Mouse (Mus musculus) small intestine, adult 2 months (tissue): Measurements from ENCODE around the gene Emd. TPM values are rescaled to one million over a fixed set of nuclear protein-coding genes. Genes with fewer than 3 reads are reported as not detected.
"Not testable (repeated sequence)": the region's sequence is repeated elsewhere in the genome, so short reads cannot be mapped to it uniquely, and the experiment has no call there.

ENCODE experiments used
- H3K27ac ChIP-seq: fragments of 200-500 bp; 2 replicates; pipeline ENCODE4 v1.5.1; 2012; ENCODE audit warnings: low read depth, low read length, control low read depth, inconsistent platforms; ENCODE audit not compliant: insufficient read depth
- H3K27me3 ChIP-seq: fragments of 200-500 bp; 2 replicates; pipeline ENCODE4 v1.6.1; 2012; ENCODE audit warnings: mild to moderate bottlenecking, moderate library complexity, low read length, inconsistent platforms; ENCODE audit not compliant: control insufficient read depth, insufficient read depth
- H3K36me3 ChIP-seq: fragments of 200-500 bp; 2 replicates; pipeline ENCODE4 v1.6.1; 2012; ENCODE audit warnings: mild to moderate bottlenecking, low read length, control low read depth, inconsistent platforms; ENCODE audit not compliant: control insufficient read depth, insufficient read depth
- H3K4me1 ChIP-seq: fragments of 200-500 bp; 2 replicates; pipeline ENCODE4 v1.6.1; 2012; ENCODE audit warnings: low read length, inconsistent platforms, mixed read lengths; ENCODE audit not compliant: control insufficient read depth, insufficient read depth, insufficient read length
- H3K4me3 ChIP-seq: fragments of 200-500 bp; 2 replicates; pipeline ENCODE4 v1.5.1; 2012; ENCODE audit warnings: low read depth, mild to moderate bottlenecking, control low read depth, inconsistent platforms, low read length, moderate library complexity
- CTCF ChIP-seq: fragments of 200-500 bp; IDR thresholded peaks from 2 replicates; pipeline ENCODE4 v1.5.1; 2012; ENCODE audit warnings: low read depth, mild to moderate bottlenecking, control low read depth, inconsistent platforms, low read length, moderate library complexity, mixed read lengths; ENCODE audit not compliant: insufficient replicate concordance, insufficient read length; ENCODE audit errors: extremely low read depth
- POLR2A ChIP-seq: fragments of 200-500 bp; IDR thresholded peaks from 2 replicates; pipeline ENCODE4 v1.6.1; 2012; ENCODE audit warnings: low read depth, mild to moderate bottlenecking, control low read depth, inconsistent platforms, low read length, moderate library complexity
- WGBS: fragments of 180-500 bp; shearing (Covaris S2); methylation state at CpG from one replicate; pipeline ENCODE4 v1.1.7; 2018; 5-methylcytosine and 5-hydroxymethylcytosine counted together
- polyA plus RNA-seq: library from polyadenylated mRNA; depleted of rRNA; stranded (reverse); fragments of >200 nt; gene quantifications from 2 replicates; pipeline ENCODE4 v1.2.3, GENCODE M21; 2012; rRNA removed

Gene Emd
- polyA plus RNA-seq = 25.5 and 37.3 TPM in 2 replicates

DNA sequence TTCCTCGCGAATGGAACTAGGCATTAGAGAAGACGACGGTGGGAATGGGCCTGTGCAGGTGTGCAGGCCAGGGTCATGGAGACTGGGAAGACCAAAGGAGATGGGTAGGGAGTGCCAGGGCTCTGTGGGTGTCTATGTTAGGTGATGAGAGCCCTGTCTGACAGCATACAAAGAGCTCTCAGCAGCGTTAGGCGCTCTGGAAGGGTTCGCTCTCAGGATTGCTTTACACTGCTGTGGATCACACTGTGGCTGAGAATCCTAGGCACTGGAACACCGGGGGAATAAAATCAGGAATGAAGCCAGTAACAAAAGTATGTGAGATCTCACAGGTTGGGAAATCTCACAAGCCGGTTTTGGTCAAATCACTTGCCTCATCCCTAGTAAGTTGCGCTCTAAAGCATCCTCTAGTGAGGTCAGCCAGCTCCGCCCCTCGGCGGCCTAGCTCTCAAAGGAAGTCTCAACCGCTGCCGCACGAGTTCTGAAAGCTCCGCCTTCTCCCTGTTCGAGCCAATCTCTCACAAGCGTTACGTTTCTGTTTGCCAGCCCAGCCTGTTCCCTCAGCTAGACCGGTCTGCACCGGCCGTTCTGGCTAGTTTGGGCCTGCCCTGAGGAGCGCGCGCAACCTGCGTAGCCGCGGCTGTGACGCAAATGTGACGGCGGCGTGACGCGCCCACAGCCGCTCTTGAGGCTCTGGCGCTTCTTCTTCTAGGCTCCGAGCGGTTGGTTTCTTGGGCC, at the start of gene Emd:
TSS of gene Emd (plus strand) at position 535 of the 735 bp plus-strand sequence.
- TF ChIP-seq POLR2A (peak; percentile 38; the same call in 1 of the 2 replicates), CTCF (no peak)
- peak within 1 kb of the TSS; percentile 92 for H3K27ac ChIP-seq
- 28% methylated on average over 39 of the region's 39 CpGs for WGBS
- H3K4me3 ChIP-seq = peak within 1 kb of the TSS; percentile 96
- peaks cover 9% of the 10 kb centered on the region; the same call in 1 of the 2 replicates for H3K36me3 ChIP-seq
- H3K27me3 ChIP-seq = no peaks in the 10 kb centered on the region
- 0 out of 2 replicates have a peak, but pooled peaks cover 3% of the 10 kb centered on the region for H3K4me1 ChIP-seq

DNA sequence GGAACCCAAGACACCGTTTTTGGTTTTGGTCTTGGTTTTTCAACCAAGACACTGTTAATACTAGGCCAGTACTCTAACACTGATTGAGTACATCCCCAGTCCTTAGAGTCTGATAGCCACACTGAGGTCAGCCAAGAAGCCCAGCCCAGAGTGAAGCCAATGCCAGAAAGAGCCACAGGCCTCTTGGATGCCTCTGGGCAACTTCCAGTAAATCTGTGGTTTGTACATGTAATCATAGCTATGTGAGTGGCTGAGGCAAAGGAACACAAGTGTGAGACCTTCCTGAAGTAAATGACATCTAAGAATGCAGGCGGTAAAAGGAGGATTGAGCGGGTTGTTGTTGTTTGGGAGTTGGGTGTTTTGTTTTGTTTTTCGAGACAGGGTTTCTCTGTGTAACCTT, 36.0 kb upstream of the Emd start:
- H3K27ac ChIP-seq = no peak overlapping the region
- H3K36me3 ChIP-seq = peaks cover 2% of the 10 kb centered on the region; the same call in 1 of the 2 replicates
- TF ChIP-seq POLR2A (no peak), CTCF (no peak)
- no peak overlapping the region for H3K4me3 ChIP-seq
- H3K4me1 ChIP-seq = no peaks in the 10 kb centered on the region
- 87% methylated on average over 4 of the region's 4 CpGs for WGBS
- H3K27me3 ChIP-seq = no peaks in the 10 kb centered on the region

- Histone ChIP-seq H3K27ac (no peak overlapping the region), H3K36me3 (peaks cover 6% of the 10 kb centered on the region; the same call in 1 of the 2 replicates), H3K4me1 (no peaks in the 10 kb centered on the region), H3K27me3 (no peaks in the 10 kb centered on the region), H3K4me3 (no peak overlapping the region)
- WGBS = 55% methylated on average over 13 of the region's 13 CpGs
- TF ChIP-seq CTCF (no peak), POLR2A (no peak)
These were observed 35.0 kb upstream of the Emd start for GRCm38 (mm10) chrX:74219449-74219848.

DNA sequence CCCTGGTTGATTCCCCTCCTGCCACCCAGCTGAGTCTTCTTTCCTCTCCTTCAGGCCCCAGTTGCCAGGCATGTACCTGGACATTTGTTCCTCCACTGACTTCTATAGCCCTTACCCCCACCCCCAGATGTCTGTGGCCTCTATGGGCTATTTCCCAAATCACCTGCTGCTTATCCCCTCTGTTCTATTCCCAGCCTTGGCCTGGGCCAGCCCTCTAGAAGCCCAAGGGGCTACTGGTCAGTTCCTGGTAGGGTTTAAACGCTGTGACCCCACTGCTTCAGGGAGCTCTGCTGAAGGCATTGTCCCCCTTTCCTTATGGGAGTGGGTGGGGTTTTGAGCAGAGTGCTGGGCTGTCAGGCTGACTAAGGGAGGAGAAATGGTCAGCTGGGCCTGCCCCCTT, 34.4 kb upstream of the Emd start:
- H3K36me3 ChIP-seq, H3K27ac ChIP-seq, H3K4me3 ChIP-seq, H3K4me1 ChIP-seq, H3K27me3 ChIP-seq: not testable (repeated sequence)
- 63% methylated on average over 1 of the region's 1 CpGs for WGBS

DNA sequence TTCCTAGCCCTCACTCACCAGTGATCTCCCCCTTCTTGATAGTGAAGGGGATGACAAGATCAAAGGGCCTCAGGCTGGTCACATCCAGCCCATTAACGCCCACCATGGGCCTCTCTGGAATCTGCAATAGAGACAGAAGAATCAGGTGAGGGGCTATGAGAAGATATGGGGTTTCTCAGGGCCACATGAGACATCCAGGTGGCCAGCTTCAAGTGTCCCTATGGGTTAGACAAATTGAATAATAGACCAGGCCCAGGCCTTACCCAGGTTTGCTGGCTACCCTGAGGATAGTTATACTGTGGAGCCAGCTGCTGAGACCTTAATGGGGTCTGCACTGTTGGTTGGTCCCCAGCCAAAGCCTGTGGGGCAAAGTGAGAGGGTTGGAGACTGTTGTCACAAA, 24.4 kb upstream of the Emd start:
- Histone ChIP-seq H3K27me3 (no peaks in the 10 kb centered on the region), H3K36me3 (peaks cover 26% of the 10 kb centered on the region), H3K27ac (no peak overlapping the region), H3K4me3 (no peak overlapping the region), H3K4me1 (no peaks in the 10 kb centered on the region)
- WGBS = 53% methylated on average over 1 of the region's 1 CpGs
- TF ChIP-seq POLR2A = no peak
- no peak for TF ChIP-seq CTCF

GRCm38 (mm10) chrX:74233196-74233595, 21.3 kb upstream of the Emd start:
- Histone ChIP-seq H3K36me3 (peaks cover 25% of the 10 kb centered on the region), H3K4me1 (no peaks in the 10 kb centered on the region)
- WGBS = 84% methylated on average over 5 of the region's 5 CpGs

DNA sequence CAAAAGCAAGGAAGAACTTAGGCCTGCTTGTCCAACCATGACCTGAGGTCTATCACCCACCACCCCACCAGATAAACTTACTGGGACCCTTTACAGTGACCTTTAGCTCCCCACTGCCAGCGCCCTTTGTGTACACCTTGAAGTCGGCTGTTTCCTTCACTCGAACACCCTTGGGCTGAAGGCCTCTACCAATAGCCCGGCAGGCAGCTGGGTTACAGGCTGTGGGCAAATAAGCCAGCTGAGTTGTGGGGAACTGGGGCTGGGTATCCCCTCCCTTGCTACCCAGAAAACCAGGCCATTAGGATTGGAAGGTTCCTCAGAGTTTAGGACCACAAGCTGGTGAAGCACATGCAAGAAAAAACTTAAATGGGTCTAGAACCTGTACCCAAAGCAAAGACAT, 14.2 kb upstream of the Emd start:
- H3K4me3 ChIP-seq = no peak overlapping the region
- H3K27me3 ChIP-seq = no peaks in the 10 kb centered on the region
- no peak for TF ChIP-seq POLR2A
- TF ChIP-seq CTCF = no peak
- no peak overlapping the region for H3K27ac ChIP-seq
- no peaks in the 10 kb centered on the region for H3K4me1 ChIP-seq
- peaks cover 19% of the 10 kb centered on the region for H3K36me3 ChIP-seq
- 84% methylated on average over 4 of the region's 4 CpGs for WGBS

More at GRCm38 (mm10) chrX:74233196-74233595, 21.3 kb upstream of the Emd start:
- TF ChIP-seq CTCF (no peak), POLR2A (no peak)
- Histone ChIP-seq H3K27me3 (no peaks in the 10 kb centered on the region), H3K4me3 (no peak overlapping the region), H3K27ac (no peak overlapping the region)

- H3K4me1 ChIP-seq = no peaks in the 10 kb centered on the region
- peak overlapping the region; percentile 69 for H3K27ac ChIP-seq
- TF ChIP-seq CTCF (no peak), POLR2A (no peak)
- WGBS = 66% methylated on average over 2 of the region's 2 CpGs
- H3K36me3 ChIP-seq = peaks cover 8% of the 10 kb centered on the region
- H3K4me3 ChIP-seq = no peak overlapping the region
- H3K27me3 ChIP-seq = no peaks in the 10 kb centered on the region
These were observed 11.1 kb upstream of the Emd start for GRCm38 (mm10) chrX:74243396-74243795.
